Mouse (Mus musculus) macrophage (primary cell): Measurements from ENCODE around the gene Gm49361. TPM values are rescaled to one million over a fixed set of nuclear protein-coding genes. Genes with fewer than 3 reads are reported as not detected.
"Not testable (repeated sequence)": the region's sequence is repeated elsewhere in the genome, so short reads cannot be mapped to it uniquely, and the experiment has no call there.

Source experiments
- H3K27ac ChIP-seq: fragments of 350-480 bp; formaldehyde crosslinking; 2 replicates; pipeline ENCODE4 v1.9.0; 2021
- H3K36me3 ChIP-seq: fragments of 350-480 bp; formaldehyde crosslinking; 2 replicates; pipeline ENCODE4 v1.9.0; 2021; ENCODE audit errors: inconsistent target
- H3K4me3 ChIP-seq: fragments of 350-480 bp; formaldehyde crosslinking; 2 replicates; pipeline ENCODE4 v1.9.0; 2021; ENCODE audit errors: inconsistent target
- H3K79me2 ChIP-seq: fragments of 350-480 bp; formaldehyde crosslinking; 2 replicates; pipeline ENCODE4 v1.9.0; 2021; ENCODE audit errors: inconsistent target
- WGBS: methylation state at CpG from one replicate; pipeline ENCODE4 v1.1.7; 2026; ENCODE audit warnings: inconsistent platforms; ENCODE audit not compliant: missing documents; 5-methylcytosine and 5-hydroxymethylcytosine counted together
- polyA plus RNA-seq: library from polyadenylated mRNA; stranded (reverse); fragments of 250-400 nt; gene quantifications from 3 replicates; pipeline ENCODE4 v1.2.4, GENCODE M21; 2018; ENCODE audit warnings: inconsistent platforms
- total RNA-seq, 78 experiments: library from RNA; depleted of rRNA; stranded (reverse); fragments of 250-400 nt; gene quantifications; 1 replicate in 9 of 78; 2 replicates in 24 of 78; 3 replicates in 43 of 78; 4 replicates in 2 of 78; pipeline ENCODE4 v1.2.4; 2018; ENCODE audit warnings: inconsistent platforms in 56 of 78

Gm49361 gene
- not detected for total RNA-seq (2018; cell fraction: chromatin; rRNA removed)
- not detected for total RNA-seq (2018; cell fraction: cytosol; rRNA removed)
- not detected for total RNA-seq (2018; cell fraction: nucleus; rRNA removed)
- polyA plus RNA-seq = not detected in 3 replicates

GRCm38 (mm10) chr14:57746001-57746771 is at the start of gene Gm49361:
Gene Gm49361 (minus strand): TSS chr14:57746103.
- Histone ChIP-seq H3K79me2 (peaks cover 39% of the 10 kb centered on the region), H3K4me3 (peak within 1 kb of the TSS; percentile 50), H3K36me3 (no peaks in the 10 kb centered on the region), H3K27ac (peak within 1 kb of the TSS; percentile 69)
- under 1% methylated on average over 68 of the region's 68 CpGs for WGBS

DNA sequence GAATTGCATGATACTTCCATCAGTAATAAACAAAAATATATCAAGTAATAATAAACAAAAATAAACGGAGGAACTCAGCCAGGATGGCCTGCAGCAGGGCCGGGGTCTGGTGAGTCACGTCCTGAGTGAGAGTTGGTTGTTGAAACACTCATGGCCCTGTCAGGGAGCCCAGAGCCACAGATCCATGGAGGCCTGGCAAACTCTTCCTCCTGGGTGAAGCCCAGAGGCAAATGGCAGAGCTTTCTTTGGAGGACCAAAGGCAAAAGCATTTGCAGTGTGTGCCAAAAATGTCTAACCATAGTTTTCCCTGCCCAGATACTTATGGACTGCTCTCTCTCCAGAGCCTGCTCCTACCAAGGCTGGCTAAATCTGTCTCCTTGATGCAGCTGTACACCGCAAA is 45.3 kb upstream of the Gm49361 start:
- Histone ChIP-seq H3K27ac (no peak overlapping the region), H3K36me3 (no peaks in the 10 kb centered on the region), H3K79me2 (no peaks in the 10 kb centered on the region), H3K4me3 (no peak overlapping the region)
- WGBS = 85% methylated on average over 4 of the region's 4 CpGs

GRCm38 (mm10) chr14:57789759-57790158 is 43.9 kb upstream of the Gm49361 start:
- no peaks in the 10 kb centered on the region for H3K79me2 ChIP-seq
- 89% methylated on average over 9 of the region's 9 CpGs for WGBS
- H3K4me3 ChIP-seq = no peak overlapping the region
- H3K36me3 ChIP-seq = no peaks in the 10 kb centered on the region
- H3K27ac ChIP-seq = no peak overlapping the region

DNA sequence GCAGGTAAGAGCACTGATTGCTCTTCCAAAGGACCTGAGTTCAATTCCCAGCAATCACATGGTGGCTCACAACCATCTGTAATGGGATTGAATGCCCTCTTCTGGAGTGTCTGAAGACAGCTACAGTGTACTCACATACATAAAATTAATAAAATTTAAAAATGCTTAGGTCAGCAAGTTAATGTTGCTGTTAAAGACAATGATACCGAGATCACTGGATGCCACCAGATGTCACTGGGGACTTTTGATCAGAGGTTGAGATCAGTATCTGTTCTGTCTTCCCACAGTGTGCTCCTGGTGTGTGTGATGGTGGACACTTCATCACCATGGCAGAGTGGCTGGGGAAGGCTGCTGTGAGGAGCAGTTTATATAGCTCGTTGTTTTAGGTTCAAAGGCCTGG is 43.4 kb upstream of the Gm49361 start:
- whole genome bisulfite sequencing = 84% methylated on average over 2 of the region's 2 CpGs
- Histone ChIP-seq H3K27ac (no peak overlapping the region), H3K79me2 (no peaks in the 10 kb centered on the region), H3K4me3 (no peak overlapping the region), H3K36me3 (no peaks in the 10 kb centered on the region)

GRCm38 (mm10) chr14:57787406-57787805 is 41.5 kb upstream of the Gm49361 start:
- H3K79me2 ChIP-seq = no peaks in the 10 kb centered on the region
- WGBS = 95% methylated on average over 4 of the region's 4 CpGs
- H3K27ac ChIP-seq = no peak overlapping the region
- no peak overlapping the region for H3K4me3 ChIP-seq
- H3K36me3 ChIP-seq = no peaks in the 10 kb centered on the region

DNA sequence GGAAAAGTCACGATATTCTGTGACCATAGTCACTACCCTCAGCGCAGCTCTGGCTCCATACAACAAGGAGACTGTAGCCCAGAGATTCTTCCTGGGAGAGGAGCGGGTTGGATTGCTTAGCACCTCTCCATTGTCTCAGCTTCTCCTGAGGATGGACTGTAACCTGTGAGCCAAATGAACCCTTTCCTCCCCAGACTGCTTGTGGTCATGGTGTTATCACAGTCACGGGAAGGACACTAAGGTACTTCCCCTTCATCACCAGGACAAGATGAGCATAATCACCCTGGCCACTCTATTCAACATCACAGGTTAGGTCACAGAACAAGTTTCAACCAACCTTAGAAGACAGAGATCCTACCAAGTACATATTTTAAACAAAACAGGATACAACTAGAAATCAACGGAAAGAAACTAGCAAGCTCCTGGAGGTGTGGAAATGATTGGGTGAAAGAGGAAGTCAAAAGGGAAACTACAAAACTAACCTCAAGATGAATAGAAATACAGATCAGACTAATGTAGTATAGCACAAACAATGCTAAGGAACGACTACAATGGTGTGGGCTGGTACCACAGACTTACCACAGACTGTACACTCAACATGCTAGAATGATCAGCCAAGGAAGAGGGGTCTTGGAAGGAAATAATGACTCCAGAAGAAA is 26.4 kb upstream of the Gm49361 start:
- 37% methylated on average over 6 of the region's 6 CpGs for WGBS
- no peak overlapping the region for H3K27ac ChIP-seq
- H3K4me3 ChIP-seq = no peak overlapping the region
- H3K79me2 ChIP-seq = no peaks in the 10 kb centered on the region
- H3K36me3 ChIP-seq = no peaks in the 10 kb centered on the region

DNA sequence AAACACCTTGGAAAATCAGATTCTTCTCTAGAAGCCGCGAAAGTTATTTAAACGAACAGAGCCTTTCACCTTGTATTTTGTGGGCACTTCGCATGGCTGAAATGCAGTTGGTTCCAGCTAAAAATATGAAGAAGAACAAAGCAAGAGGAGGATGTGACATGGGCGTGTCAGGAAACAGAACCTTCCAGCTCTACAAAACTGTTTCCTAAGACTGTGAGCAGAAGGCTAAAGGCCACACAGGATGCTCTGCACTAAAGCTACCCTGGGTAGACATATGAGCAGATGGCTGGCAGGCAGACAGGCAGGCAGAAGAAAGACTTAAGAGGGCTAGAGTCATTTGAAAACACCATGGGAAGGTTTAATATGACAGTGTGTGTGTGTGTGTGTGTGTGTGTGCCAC is 23.2 kb upstream of the Gm49361 start:
- Histone ChIP-seq H3K27ac (no peak overlapping the region), H3K36me3 (no peaks in the 10 kb centered on the region), H3K4me3 (no peak overlapping the region), H3K79me2 (no peaks in the 10 kb centered on the region)
- WGBS = 38% methylated on average over 5 of the region's 5 CpGs

GRCm38 (mm10) chr14:57760447-57761412 is 14.8 kb upstream of the Gm49361 start:
- no peak overlapping the region for H3K4me3 ChIP-seq
- no peaks in the 10 kb centered on the region for H3K36me3 ChIP-seq
- WGBS = 92% methylated on average over 10 of the region's 10 CpGs
- no peaks in the 10 kb centered on the region for H3K79me2 ChIP-seq
- H3K27ac ChIP-seq = no peak overlapping the region

GRCm38 (mm10) chr14:57758237-57758636 is 12.3 kb upstream of the Gm49361 start, which contains the start of gene Lats2:
Gene Lats2 (minus strand): TSS chr14:57758388.
- Histone ChIP-seq H3K36me3 (no peaks in the 10 kb centered on the region), H3K27ac (no peak within 1 kb of the TSS), H3K4me3 (no peak within 1 kb of the TSS), H3K79me2 (no peaks in the 10 kb centered on the region)
- 98% methylated on average over 4 of the region's 4 CpGs for WGBS

- no peaks in the 10 kb centered on the region for H3K79me2 ChIP-seq
- no peak overlapping the region for H3K4me3 ChIP-seq
- H3K36me3 ChIP-seq = no peaks in the 10 kb centered on the region
- 38% methylated on average over 4 of the region's 4 CpGs for WGBS
- no peak overlapping the region for H3K27ac ChIP-seq
These were observed 10.2 kb upstream of the Gm49361 start for GRCm38 (mm10) chr14:57756094-57756493.

GRCm38 (mm10) chr14:57755661-57756060 is 9.8 kb upstream of the Gm49361 start:
- H3K79me2 ChIP-seq = no peaks in the 10 kb centered on the region
- no peak overlapping the region for H3K4me3 ChIP-seq
- no peaks in the 10 kb centered on the region for H3K36me3 ChIP-seq
- WGBS = 96% methylated on average over 2 of the region's 2 CpGs
- no peak overlapping the region for H3K27ac ChIP-seq

DNA sequence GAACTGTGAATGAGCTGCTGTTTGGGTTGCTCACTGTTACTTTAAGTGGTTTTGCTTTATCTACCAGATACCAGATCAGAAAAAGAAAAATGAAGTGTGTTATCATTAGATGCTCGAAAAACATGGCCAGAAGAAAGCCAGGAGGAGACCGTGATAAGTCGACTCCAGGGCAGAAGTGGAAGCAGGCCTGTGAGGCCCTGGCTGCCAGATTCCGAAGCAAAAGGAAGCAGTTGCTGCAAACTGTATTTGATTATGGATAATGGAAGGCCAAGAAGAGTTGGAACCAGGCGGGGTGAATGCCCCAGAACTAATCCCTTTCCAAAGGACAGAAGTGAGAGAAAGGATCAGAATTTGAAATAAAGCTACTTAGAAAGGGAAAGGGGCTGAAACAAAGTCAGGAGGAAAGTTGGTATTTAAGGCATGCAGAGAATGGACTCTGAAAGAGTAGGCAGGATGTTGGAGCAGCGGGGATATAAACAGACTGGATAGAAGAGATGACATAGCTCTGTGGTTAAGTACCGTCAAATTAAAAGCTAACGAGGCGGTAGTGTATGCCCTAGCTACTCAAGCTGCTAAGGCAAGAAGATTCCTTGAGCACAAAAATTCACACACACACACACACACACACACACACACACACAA is 7.6 kb upstream of the Gm49361 start:
- no peak overlapping the region for H3K27ac ChIP-seq
- no peaks in the 10 kb centered on the region for H3K79me2 ChIP-seq
- WGBS = 84% methylated on average over 9 of the region's 9 CpGs
- H3K4me3 ChIP-seq = no peak overlapping the region
- no peaks in the 10 kb centered on the region for H3K36me3 ChIP-seq

DNA sequence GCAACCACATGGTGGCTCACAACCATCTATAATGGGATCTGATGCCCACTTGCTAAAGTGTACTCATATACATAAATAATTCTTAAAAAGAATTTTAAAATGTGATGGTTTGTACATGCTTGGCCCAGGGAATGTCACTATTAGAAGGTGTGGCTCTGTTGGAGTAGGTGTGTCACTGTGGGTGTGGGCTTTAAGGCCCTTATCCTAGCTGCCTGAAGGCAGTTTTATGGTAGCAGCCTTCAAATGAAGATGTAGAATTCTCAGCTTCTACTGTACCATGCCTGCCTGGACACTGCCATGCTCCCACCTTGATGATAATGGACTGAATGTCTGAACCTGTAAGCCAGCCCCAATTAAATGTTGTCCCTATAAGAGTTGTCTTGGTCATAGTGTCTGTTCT is 5.1 kb upstream of the Gm49361 start:
- H3K4me3 ChIP-seq, H3K79me2 ChIP-seq, H3K27ac ChIP-seq, H3K36me3 ChIP-seq: not testable (repeated sequence)

- 86% methylated on average over 2 of the region's 2 CpGs for WGBS
- Histone ChIP-seq H3K4me3 (no peak overlapping the region), H3K36me3 (no peaks in the 10 kb centered on the region), H3K27ac (no peak overlapping the region), H3K79me2 (peaks cover 6% of the 10 kb centered on the region)
These were observed 3.6 kb upstream of the Gm49361 start for GRCm38 (mm10) chr14:57749501-57749900.
